Mouse (Mus musculus) T-cell, adult 2 months (primary cell): ENCODE measurements at regions not wholly inside any gene's neighbourhood (a gene's known extent, or its start where the extent isn't known, plus 50 kb on each side); places are given as distances from the start of the nearest gene placed in this dataset.

Experiments
- DNase-seq: peaks from one replicate; pipeline ENCODE4 v3.0.0; 2022; ENCODE audit warnings: low spot score

DNA sequence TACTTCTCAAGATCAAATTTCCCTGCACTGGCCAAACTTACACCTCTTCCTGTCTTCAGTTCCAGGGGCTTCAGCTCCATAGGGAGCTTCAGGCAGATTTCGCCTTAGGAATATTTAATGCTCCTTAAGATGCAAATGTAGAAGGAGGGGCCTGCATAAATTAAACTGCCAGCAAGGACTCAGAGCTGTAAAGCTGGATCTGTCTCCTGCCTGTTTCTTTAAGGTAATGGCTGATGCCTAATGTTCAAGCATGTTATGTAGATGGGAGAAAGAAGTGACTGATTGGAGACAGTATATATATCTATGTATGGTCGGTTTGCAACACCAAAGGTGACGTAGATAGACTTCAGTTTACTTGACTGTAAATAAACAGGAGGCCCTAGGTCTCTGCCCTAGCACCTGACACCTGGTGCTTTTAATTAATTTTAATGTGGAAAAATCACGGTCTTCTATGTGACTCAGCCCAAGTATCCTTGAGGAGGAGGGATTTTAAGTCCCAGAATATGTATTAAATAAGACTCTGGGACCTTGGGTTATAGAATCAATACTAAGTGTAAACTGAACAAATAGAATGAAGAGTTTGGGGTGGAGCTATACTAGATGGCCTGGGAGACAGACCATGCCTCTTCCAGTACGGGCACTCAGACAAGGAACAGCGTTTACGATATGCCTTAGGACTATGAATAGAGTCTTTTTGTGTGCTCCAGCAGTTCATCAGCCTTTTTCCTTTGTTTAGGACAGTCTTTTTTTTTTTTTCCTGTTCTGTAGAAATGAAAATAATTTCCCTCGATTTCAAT, 651.7 kb upstream of the Lmcd1 start:
- no peak for DNase-seq

DNA sequence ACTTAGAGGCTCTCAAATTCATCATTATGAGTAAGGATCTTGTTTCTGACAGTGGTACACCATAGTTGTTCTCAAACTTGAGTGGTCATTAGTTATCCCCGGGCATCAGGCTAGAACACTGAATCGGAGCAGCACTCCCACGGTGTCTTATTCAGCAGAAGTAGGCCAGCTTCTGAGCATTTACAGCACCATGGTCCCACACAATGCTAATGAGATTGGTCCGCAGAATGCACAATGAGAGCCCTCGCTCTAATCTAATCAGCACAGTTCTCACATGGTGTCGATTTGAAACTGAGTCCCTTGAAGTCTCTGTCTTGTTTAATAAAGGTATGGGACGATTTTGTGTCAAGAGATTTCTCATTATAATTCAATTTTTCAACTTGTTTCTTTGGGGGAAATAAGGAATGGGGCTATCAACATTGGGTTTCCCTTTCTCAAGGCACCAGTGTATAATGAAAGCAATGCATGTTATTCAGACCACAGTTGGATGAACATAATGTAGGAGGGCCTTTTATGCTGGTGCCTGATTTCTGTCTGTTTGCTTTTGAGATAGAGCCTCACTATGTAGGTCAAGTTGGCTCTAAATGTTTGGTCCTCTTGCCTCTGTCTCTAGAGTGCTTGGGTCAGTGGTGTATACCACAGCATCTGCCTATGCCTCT, 650.9 kb upstream of the Lmcd1 start:
- DNase-seq, result no peak

- no peak for DNase-seq
These were observed 650.4 kb upstream of the Lmcd1 start for GRCm38 (mm10) chr6:111623140-111623497.

- no peak for DNase-seq
These were observed 648.1 kb upstream of the Lmcd1 start for GRCm38 (mm10) chr6:111625501-111625900.

- no peak for DNase-seq
These were observed 620.8 kb upstream of the Lmcd1 start for GRCm38 (mm10) chr6:111652736-111653135.

DNA sequence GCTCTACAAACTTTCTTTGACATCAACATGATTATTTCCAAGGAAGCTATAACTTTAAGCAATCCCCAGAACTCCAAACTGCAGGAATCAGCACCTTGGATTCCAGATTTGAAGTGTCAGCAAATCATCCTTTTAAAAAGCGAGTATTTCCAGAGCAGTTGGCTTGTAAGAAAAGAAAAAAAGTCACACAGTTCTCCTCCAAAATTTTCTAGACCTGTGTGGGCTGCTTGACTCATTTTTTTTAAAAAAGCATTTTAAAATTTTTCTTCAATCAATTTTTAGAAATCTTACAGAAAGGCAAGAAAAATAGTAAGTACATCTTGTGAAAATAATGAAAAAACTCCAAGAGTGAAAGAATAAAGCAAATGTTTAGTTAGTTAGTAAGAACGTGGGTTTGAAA, 613.6 kb upstream of the Lmcd1 start:
- no peak for DNase-seq

DNA sequence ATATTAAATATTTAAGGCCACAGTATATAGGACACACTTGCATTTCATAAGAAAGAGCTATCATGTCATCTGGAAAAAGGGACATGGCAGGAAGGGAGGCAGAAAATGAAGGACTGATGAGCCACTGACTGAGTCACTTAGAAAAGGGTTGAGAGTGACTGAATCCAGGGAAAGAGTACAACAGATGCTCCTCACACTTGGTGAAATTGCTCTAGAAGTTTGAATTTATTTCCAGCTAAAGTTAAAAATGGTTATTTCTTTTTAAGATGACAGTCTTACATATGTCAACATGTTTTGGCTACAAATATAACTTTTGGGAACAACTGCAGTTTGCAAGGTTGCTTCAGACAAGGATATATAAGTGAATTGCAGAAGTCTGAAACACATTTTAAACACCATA, 609.0 kb upstream of the Lmcd1 start:
- DNase-seq, result no peak

GRCm38 (mm10) chr6:111684911-111685310, 588.6 kb upstream of the Lmcd1 start:
- DNase-seq, result no peak

- DNase-seq, result no peak
These were observed 570.7 kb upstream of the Lmcd1 start for GRCm38 (mm10) chr6:111702864-111703263.

GRCm38 (mm10) chr6:111708277-111708676, 565.3 kb upstream of the Lmcd1 start:
- no peak for DNase-seq

- no peak for DNase-seq
These were observed 547.6 kb upstream of the Lmcd1 start for GRCm38 (mm10) chr6:111725969-111726368.

GRCm38 (mm10) chr6:111730381-111730780, 543.2 kb upstream of the Lmcd1 start:
- no peak for DNase-seq

DNA sequence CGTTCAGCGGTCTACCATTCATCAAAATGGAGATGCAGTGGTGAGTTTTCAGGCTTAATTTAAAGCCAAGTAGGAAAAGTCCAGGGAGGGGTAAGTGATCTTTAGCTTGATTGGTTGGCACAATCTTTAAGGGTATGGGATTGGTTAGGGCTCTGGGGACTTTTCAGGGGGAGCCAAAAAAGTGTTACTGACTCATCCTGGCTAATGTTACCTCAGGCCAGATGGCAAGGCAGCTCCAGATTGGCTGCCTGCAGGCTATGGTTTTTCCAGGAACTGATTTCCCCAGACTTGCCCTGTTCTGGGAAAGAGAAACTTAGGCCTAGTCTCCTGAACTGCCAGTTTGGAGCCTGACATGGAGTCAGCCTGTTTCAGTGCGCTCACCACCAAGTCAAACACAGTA, 539.6 kb upstream of the Lmcd1 start:
- DNase-seq, result no peak

DNA sequence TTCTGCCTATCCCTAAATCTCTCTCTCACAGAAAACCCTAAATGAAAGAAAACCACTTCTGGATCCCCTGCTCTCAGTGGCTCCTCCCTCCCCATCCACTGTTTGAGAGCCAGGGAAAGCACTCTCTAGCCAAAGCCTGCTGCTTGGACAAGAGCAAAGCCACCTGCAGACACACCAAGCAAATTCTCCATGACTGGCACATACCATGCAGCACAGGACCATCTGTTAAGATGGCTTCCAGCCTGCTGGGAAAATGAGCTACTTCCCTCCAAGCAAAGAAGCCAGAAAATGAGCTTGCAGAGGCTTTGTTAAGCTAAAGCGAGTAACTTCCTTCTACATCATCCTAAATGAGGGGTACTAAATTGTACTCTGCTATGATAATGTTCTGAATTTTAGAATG, 534.6 kb upstream of the Lmcd1 start:
- DNase-seq, result no peak

DNA sequence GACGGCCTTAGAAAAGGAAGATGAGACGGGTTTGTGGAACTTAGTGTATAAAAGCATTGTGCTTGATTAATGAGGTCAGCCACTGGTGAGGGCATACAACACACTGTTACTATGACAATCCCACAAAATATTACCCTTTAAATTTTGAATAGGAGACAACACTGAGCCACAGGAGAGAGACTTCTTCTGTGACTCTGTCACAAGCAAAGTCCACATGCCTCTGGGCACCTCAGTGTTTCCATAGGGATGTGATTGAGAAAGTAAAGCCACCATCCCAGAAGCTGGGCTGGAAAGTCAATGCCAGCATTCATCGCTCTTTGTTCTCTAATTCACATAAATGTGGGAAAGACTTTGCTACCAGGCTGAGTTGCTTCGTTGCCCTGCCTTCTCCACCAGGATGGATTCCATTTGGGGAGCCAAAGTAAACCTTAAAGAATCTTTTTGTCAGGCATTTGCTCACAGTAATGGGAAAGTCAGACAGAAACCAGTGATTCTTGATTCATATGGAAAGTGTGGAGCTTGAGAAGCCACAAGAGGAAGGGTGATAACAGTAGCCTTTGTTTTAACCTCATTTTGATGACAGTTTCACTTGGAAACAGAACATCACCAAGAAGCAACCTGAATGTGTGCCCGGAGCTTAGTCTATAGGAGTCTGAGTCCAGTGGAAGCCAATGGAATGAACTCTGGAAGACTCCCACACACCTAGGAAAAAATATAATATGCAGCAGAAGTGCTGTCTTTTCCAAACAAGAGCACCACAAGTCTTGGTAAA, 491.7 kb upstream of the Lmcd1 start:
- DNase-seq, result no peak

DNA sequence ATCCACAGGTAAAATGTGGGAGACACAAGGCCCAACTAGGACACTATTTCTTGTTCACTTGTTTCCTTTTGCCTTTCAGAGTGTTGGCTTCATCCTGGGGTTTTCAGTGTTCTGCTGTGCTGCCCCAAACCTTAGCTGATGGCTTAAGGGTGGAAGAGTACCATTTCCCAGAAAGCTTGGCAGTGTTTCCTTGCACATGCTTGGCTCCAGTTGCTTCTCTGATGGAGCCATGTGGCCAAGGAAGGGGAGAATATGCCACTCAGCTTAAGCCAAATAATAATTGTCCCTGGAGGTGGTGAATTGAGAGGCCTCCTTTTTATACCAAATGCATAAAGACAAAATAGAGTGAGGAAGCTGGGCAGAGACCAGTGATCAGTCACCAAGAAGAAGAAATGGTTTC, 464.9 kb upstream of the Lmcd1 start:
- no peak for DNase-seq

DNA sequence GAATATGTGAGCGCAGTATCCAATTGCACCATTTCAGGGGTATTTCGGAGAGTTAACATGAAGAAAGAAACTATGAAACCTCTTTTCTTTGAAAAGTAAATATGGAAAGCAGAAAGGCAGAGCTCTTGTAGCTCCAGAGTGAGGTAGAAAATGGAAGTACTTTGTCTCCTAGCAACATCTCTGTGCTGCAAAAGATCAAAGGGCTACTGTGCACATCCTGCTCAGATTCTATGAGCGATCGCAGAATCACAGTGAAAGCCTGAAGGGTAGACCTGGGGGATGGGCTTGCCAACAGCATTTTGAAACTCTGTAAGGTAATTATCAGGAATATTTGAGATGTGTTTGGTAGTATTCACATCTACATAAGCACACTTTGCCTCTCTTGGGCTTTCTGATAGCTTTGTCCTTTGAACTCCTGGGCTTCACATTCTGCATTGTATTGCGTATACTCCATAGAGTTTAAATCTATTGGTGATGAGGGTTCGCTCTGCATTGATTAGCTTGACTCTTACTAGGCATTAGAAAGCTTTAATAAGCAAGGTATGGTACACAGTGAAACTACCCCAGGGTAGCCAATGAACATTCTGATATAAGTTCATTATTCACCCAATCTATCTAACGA, 459.5 kb upstream of the Lmcd1 start:
- DNase-seq, result no peak

DNA sequence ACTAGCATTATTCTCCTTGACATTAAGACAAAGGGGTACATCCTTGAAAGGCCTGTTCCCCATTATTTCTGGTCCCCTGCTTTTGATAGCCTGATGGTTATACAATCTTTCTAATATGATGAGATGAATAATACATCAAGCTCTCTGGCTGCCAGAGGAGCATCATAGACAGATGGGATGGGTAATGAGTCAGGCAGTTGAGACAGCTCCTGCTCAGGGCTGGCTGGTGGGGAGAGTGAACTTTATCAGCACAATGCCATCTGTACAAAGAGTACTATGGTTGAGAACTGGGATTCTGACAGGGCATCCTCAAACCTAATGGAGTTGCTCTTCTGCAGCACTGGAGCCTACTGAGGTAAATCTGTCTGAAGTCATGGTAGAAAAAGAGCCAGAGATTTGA, 458.4 kb upstream of the Lmcd1 start:
- no peak for DNase-seq

- no peak for DNase-seq
These were observed 453.3 kb upstream of the Lmcd1 start for GRCm38 (mm10) chr6:111820265-111820664.

DNA sequence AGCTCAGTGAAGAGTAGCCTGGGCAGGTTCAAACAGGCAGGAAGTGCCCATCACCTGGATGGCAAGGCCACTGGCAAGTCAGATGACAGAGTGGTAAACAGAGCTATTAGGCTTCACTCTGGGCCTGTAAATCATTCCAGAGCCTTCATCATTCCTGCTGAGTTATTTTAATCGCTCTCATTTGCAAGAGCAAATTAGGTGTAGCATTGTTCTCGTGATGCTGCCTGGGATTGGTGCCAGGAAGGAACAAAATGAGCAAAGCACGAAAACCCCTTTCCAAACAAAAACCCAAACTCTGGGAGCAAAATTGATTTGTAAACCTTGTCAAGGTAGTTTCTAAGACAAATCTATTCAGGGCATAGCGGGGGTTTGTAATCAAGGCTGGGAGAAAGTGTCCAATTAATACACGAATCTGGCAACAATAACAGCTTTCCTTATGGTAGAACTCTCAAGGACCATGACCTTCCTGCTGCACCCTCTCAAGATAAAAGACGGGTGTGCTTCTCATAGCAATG, 429.2 kb upstream of the Lmcd1 start:
- no peak for DNase-seq

DNA sequence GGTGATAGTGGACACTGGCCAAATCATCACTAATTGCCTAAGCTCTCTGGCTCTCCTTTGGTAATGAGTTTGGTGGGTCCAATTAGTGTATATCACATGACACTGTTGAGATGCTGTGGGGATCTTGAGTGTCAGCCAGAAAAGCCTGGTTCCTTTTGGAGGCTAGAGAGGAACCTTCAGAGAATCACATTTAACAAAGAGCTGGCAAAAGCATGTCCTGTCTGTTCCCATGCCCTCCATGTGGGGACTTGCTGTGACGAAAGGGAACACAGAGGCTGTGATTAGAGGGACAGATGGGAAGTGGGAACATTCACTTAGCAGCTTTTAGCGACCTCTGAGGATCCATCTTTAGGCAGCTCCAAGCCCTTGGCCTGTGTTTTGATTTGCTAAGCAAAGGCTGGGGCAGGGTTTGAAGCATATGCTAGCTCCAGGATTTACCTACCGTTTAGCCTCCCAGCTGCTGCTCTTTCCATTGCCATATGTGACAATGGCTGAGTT, 407.4 kb upstream of the Lmcd1 start:
- DNase-seq, result no peak

DNA sequence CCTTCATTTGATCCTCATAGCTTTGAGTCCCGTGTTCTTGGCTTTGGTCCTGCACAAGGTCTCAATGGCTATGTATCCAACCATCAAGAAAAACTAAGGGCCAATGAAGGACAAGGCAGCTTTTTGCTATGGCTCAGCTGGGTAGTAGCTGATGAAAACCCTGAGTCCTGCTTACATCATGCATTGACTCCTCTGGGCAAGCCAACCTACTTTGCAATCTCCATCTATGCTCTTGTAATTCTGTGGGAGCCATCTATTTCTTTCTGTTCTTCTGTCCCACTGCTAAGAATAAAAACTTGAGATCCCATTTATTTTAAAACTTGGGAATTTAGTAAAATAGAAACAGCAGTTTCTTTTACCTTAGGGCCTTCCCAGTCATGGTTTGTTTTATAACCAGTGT, 391.0 kb upstream of the Lmcd1 start:
- DNase-seq, result no peak
